Mouse (Mus musculus) ovary, adult 18-20 months (tissue): Measurements from ENCODE around the gene Nexn.
A peak's percentile ranks its signal among the peaks of the same experiment; 100 is the strongest.

Source experiments
- DNase-seq: peaks from one replicate; pipeline ENCODE4 v3.0.0; 2022; ENCODE audit warnings: low spot score, mixed read lengths

Nexn gene

DNA sequence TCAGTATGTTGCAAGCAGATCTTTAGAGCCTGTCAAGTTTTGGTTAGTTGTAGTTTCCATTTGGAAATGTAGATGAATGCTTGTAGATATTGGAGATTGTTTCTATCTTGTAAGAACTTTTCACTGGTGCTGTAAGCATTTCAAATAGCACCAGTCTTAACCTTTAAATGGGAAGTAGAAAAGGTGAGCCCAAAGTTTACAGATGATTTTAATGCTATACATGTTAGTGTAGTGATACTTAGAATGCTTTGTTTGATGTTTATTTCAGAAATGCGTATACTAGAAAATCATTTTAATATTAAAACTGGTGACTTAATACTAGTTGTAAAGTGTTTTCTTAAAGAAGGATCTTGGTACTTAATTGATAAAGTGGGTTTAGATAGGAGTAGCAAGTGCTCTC lies 30.3 kb downstream of the Nexn start:
- DNase-seq, result no peak

DNA sequence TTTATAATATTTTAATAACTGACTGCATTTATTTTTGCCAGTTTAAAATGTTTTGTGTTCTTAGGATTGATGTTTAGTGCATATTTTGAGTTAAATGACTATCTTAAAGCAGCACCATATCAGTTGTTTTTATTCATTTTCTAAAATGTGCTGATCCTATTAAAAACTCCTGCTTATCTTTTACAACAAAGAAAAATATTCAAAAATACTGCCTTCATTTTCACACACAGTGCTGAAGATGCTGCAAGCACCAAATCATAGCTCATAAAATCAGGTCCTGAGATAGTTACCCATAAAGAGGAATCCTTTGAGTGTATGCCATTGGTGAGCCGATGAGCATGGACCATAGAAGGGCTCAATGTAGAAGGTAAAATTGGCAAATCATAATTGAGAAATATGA lies 30.9 kb downstream of the Nexn start:
- no peak for DNase-seq

DNA sequence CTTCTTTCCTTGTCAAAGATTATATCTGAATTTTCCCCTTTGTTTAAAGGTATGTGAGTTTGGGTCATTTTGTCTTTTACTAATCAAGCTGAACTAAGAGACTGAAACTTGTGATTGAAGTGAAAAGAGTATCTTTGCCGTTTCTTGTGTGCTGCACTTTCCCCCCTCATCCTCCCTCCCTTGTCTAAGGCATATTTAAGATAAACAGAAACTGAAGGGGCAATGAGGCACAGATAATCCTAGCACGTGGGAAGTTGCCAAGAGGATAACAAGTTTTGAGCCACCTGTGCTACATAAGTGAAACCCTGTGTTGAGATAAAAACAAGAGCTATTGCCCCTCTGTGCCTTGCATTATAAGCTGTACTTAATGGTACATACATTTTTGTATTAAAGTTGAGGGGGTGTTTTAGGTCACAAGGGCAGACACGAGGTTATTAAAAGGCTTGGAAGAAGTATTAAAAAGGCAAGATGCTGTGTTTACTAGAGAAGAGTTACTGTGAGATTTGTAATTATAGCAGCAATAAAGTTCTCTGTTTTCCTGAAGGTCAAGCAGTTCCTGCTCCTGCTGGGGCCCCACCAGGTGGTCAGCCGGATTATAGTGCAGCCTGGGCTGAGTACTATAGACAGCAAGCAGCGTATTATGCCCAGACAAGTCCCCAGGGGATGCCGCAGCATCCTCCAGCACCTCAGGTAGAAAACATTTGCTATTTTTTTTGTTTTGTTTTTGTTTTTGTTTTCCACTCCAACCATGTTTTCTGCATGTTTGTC lies 34.6 kb downstream of the Nexn start:
- DNase-seq, result no peak

DNA sequence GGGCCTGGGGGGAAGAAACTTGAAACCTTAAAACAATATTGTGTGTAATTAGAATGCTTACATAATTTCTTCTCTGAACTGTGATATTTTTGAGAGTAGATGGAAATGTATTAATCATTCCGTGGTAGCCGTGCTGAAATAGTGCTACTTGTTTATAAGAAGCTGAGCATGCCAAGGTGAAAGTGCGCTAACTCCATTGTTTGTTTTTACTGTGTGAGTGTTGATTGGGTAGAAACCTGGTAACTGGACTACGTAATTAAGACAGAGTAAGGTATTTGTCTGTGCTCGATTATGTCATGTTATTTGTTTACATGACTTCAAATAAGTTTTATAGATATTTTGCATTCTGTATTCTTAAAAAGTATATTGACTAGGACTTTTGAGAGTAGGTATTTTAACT lies 36.9 kb downstream of the Nexn start:
- DNase-seq, result no peak

DNA sequence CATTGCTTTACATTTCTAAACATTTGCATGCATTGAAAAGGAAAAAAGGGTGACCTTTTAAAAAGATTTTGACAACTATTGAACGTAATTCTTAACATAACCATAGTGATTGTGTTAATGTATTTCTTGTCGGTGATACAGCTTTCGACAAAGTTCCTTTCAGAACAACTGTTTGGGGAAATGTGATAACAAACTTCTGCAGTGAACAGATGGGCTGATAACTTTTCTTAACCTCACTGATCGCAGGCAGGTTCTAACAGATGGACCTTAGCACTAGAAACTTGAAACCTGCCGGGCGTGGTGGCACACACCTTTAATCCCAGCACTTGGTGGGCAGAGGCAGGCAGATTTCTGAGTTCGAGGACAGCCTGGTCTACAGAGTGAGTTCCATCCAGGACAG lies 37.3 kb downstream of the Nexn start:
- DNase-seq, result no peak

DNA sequence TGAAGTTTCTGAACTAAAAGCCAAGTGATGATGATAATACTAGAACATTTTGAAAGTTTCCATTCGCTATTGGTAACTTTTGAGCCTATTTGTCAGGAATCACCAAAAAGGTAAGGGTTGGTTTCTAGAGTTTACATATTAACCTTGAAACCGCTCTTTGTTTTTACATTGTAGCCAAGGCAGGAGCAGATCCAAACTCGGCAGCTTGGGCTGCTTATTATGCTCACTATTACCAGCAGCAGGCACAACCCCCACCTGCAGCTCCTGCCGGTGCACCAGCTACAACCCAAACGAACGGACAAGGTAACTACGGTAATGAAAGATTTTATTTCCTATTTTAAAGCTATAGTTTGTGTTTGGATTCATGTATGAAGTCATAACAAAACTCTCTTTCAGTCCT lies 40.2 kb downstream of the Nexn start:
- DNase-seq, result no peak

DNA sequence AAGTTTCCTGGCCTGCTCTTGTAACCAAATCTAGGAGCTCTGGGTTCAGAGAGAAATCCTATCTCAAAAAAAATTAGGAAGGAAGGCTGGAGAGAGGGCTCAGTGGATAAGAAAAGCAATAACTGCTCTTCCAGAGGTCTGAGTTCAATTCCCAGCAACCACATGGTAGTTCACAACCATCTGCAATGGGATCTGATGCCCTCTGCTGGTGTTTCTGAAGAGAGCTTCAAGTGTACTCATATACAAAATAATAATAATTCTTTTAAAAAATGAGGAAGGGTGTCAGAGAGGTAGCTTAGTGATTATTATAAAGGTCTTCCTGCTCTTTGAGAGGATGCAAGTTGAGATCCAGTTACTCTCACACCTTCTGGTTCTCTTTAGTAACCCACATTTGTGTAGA lies 41.2 kb downstream of the Nexn start:
- no peak for DNase-seq

DNA sequence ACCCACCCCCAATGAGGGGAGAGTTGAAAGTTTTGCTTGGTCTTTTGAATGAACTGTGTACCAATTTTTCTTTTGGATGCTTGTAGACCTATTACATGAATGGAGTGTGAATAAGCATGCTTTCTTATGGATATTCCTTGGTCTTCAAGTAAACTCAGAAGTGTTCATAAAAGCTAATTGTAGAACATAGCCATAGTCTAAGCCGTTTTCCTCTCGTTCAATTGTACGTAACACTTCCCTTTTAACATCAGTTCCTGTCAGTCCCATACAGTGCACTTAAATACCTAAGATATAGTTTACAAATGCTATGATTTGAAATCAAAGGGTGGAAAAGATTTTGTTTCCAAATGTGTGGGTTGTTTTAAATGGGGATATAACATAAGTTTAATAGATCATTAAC lies 52.7 kb downstream of the Nexn start:
- DNase-seq, result no peak

DNA sequence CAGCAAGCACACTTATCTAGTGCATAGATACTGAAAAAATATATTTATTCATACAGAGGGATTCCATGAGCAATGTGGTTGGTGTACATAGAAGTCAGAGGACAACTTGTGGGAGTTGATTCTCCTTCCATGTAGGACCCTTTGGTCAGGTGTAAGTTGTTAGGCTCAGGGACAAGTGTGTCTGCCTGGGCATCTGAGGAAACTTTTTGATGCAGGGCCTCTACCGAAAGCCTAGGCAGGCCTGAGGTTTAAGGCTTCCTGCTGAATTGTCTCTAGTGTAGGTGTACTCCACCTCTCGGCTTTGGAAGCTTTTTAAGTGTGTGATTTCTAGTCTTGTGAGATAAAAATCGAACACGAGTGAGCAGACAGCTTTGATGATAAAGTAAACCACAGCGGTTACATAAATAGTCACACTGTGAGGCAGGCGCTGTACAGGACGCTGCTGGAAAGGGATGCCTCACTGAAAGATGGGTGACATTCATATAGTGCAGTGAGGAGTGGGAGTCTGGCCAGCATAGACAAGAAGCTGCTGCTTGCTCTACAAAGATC lies 54.3 kb downstream of the Nexn start:
- no peak for DNase-seq

DNA sequence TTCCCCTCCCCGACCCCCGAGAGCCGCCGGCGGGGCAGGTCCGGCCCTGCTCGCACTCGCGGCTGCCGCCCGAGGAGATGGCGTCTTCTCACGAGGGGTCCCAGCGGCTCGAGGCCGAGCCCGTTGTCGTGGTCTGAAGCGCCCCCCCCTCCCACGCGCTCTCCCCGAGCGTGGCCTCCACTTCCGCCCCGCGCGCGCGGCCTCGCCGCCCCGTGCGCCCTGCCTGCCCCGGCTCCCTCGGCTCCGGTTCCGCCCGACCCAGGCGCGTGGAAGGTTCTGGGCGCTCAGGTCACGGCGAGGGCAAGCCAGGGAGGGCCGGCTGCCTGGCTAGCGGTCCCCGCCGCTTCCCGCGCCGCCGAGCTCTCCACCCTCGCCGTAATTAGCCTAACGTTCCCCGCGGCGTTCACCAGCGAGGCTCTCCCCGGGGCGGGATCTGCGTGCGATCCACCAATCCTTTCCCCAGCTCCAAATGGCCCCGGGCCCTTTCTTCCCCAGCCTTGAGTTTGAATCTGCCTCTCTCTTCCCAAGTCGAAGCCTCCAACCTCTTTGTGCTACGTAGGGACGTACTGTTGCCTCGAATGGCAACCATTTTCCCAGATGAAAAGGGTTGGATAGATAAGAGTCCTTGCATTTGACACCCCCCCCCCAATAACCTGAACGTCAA lies 55.3 kb downstream of the Nexn start:
- DNase-seq, result peak; percentile 45

DNA sequence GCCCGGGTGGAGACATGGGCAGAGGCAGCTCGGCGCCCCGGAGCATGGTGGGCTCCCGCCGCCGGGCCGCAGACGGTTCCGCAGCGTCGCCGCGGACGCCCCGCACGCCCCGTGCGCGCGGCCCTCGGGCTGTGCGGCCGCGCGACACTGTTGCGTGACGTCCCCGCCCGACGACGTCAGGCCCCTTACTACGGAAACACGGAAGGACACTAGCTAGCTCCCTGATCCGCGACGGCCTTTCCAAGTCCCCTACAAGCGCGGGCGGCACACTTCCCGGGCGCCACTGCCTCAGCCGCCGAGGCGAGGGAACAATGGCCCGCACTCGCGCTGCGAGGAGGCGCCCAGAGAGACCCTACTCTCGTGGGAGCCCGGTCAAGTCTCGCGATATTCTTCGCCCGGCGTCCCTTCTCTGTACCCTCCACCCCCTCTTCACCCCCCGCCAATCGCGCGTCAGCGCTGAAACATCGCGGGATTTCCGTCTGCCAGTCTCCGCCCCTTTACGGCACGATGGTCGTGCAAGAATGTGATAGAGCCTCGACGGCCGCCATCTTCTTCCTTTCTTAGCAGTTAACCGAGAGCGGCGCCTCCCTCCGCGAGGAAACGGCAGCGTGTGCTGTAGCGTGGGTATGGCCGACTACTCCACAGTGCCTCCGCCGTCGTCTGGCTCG lies 56.0 kb downstream of the Nexn start, which contains the start of the genes Dnajb4 and Fubp1:
Gene Dnajb4, minus strand, starts transcription at position 336 of the 668 bp plus-strand sequence.
Gene Fubp1, plus strand, starts transcription at position 456 of the 668 bp plus-strand sequence.
- DNase-seq, result peak; percentile 99

DNA sequence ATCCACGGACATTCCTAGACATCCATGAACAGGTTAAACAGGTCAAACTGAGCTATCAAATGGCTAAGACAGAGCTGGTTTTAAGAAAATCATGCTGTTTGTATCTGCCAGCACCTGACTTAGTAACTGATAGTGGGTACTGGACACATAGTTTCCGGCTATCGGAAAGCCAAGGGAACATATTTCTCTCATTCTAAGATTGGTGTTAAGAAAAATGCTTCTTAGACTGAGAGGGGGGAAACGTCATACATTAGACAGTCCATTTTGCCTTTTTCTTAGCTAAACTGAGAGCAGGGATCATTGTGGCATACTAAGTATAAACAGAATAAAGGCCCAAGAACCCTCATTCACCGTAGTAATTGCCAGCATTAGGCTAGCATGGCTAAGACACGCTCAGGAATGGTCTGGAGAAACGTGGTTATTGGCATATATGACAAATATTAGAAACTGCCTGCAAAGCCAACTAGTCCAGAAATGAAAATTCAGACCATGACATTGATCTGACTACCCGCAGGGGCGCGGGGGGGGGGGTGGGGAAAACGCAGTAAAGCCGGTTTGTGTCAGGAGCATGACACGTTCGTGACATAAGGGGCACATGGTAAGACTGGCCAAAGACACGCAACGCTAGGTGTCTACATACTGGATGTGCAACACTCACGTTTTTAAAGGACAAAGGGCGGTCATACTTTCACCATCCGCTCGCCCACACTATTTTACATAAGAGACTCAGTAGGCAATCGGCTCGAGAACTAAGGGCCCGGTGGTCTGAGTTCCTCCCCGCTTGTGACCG lies 56.8 kb downstream of the Nexn start:
- DNase-seq, result no peak

DNA sequence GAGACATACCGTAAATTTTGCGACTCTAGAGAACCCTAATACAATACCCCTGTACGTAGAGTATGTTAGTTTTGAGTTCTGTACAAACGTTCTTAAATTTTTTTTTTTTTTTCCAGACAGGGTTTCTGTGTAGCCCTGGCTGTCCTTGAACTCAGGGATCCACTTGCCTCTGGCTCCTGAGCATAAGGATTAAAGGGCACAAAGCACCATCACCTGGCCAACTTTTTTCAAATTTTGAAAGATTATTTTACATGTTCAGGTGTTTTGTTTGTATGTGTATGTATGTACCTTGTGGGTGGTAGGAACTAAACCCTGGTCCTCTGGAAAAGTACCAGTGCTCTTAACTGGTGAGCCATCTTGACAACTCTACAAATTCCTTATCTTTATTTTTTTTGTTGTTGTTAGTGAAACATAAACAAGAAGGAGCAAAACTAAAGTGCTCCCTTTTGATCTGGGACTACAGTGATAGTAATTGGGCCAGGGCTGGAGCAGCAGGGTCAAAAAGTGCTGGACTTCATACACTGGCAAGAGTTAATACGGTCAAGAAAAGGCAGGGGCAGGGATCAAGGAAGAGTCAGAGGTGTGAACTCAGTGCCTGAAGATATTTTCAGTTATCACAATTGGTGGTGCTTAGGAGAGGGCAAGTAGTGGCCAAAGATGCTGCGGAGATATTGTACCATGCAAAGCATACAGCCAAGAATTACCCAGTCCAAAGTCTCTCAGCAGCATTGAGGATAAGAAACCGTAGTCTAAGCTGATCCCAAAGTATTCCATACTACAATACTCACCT lies 57.9 kb downstream of the Nexn start:
- no peak for DNase-seq

DNA sequence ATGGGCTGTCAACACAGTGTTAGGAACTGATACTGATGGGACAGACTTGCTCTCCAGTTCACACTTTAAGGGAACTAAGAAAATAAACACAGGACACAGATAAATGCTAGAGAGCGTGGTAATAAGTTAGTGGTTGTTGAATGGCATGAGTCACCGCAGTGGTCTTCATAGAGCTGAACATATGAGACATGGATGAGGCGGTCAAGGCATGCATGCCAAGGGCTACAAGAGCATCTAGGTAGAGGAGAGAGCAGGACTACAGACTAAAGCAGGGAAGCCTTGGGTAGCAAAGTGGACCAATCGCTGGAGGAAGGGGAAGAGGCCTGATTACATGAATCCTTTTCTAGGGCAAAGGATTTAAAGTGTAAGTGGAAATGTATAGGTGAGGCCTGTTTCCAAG lies 59.0 kb downstream of the Nexn start:
- DNase-seq, result no peak

DNA sequence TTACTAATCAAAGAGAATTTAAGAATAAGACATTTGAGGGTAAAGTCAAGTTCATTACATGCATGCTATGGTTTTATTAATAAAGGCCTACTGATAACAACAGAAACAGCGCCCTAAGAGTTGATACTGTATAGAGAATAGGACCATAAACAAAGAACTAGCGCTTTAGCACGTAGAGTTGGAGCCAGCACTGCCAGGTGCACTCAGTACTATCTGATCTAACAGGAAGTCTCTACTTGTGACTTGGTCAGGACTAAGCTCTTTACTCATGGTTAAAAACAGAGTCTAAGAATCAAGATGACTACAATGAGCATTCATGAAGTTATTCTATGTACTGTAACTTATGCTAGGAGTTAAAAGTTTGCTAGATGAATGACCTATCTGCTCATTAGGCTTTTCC lies 61.6 kb downstream of the Nexn start:
- DNase-seq, result no peak

DNA sequence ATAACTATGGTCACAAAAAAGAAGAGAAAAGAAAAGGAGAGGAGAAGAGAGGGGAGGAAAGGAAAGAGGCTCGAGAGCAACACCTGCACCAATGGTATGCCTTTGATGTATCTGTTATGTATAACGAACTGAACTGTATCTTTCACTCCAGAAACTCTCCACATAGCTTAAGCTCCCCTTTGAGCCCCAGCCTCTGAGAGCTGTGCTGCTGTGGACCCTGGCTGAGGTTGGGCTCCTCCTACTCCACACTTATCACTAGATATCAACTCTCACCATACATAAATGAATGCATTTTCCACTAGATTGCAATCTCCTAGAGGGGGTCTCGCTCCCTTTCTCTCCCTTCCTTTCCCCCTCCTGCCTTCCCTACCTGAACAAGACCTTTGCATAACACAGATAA lies 62.2 kb downstream of the Nexn start:
- DNase-seq, result no peak

DNA sequence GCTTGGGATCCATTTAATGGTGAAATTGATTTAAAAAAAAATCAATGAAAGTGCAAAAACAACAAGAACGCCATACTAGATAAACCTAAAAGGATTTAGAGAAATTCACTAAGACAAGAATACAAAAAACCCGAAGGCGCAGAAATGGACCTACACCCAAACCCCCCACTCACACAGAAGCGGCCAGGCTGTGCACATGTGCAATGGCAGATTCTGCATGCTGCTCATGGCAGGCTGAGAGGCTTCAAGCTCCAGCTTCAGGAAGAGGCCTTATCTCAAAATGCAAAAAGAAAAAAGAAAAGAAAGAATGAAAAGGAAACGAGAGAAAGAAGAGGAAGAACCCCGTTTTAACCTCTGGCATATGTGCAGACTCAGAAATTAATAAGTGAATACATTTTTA lies 62.7 kb downstream of the Nexn start:
- DNase-seq, result no peak

DNA sequence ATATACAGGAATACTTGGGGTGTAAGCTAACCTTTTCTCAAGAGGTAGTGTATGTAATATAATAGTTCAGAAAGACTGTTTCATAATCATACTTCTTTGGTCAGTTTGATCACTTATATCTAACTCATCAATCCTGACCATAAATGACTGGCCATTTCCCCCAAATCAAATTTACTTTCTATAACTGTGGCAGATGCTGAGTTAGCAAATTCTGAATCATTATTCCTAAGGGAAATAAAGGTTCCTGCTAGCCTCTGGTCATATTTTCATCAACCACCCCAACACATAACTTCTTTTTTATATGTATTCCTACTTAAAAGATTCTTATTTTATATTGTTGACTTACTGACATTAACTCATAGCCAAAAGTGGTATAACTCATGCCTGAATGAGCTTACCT lies 63.2 kb downstream of the Nexn start:
- DNase-seq, result no peak

DNA sequence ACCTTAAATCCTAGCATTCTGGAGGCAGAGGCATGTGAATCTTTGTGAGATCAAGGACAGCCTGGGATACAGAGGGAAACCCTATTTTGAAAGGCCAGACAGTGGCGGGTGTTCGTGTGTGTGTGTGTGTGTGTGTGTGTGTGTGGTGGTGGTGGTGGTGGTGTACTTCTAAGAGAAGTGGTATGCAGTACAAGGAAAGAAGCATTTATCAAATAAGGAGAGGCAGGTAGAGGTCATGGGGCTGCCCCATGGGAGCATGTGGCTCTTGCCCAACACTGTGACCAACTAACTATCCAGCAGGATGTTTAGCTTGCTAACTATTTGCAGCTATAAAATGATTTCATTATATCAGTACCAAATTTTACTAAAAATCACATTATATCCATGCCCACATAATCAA lies 64.5 kb downstream of the Nexn start:
- no peak for DNase-seq

DNA sequence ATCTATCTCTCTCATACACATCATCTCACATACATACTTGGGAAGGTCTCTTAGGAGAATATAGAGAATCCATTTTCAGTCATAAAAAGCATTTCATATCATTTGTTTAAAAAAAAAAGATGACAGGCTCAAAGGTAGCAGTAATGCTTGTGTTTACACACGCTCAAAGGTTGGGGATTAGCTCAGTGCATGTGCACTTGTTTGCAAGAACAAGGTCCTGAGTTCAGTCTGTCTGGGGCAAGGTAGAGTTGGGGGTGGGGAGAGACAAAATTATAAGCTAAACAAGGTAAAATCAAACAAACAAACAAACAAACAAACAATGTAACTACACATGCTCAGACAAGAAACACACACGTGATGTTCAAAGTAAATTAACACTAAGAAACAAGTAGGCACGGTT lies 65.0 kb downstream of the Nexn start:
- DNase-seq, result no peak

DNA sequence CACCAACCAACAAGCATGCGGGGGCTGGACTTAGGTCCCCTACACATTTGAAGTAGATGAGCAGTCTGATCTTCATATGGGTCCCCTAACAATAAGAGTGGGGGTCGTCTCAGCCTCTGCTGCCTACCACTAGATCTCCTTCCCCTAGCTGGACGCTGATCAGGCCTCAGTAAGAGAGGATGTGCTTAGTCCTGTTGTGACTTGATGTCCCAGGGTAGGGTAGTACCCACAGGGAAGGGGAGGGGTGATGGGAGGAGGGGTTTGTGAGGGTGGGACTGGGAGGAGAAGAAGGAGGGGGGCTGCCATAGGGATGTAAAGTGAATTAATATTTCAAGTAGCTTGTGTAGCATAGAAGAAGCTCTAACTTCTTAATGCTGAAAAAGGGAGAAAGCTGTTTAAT lies 67.0 kb downstream of the Nexn start:
- no peak for DNase-seq
